Mouse (Mus musculus) left cerebral cortex, adult 2 months (tissue): Measurements from ENCODE around the gene Tnfaip8l1. TPM values are rescaled to one million over a fixed set of nuclear protein-coding genes. Genes with fewer than 3 reads are reported as not detected.

Experiments
- DNase-seq, 2 experiments: peaks; one replicate each; pipeline ENCODE4 v3.0.0; 2021 to 2022; ENCODE audit warnings: low spot score in 2 of 2, mixed read lengths in 1 of 2; ENCODE audit errors: extremely low spot score in 1 of 2
- H3K27ac ChIP-seq: fragments of 200-600 bp; 2 replicates; pipeline ENCODE4 v1.8.1; 2022
- H3K4me3 ChIP-seq: fragments of 200-600 bp; 2 replicates; pipeline ENCODE4 v1.8.1; 2022
- CTCF ChIP-seq: fragments of 200-600 bp; IDR thresholded peaks from 2 replicates; pipeline ENCODE4 v1.8.1; 2022; ENCODE audit warnings: antibody characterized with exemption, mild to moderate bottlenecking, moderate library complexity
- intact Hi-C: fragments of 180-260 bp; cut with DNase I; formaldehyde crosslinking; loops from one replicate; pipeline ENCODE4 v1.15.1; 2025
- total RNA-seq, 2 experiments: library from RNA; stranded (reverse); gene quantifications; 2 replicates each; pipeline ENCODE4 v1.2.3; 2021

Gene Tnfaip8l1
- total RNA-seq, 2 experiments from 2014 or later = 7.5 to 8.7 TPM

DNA sequence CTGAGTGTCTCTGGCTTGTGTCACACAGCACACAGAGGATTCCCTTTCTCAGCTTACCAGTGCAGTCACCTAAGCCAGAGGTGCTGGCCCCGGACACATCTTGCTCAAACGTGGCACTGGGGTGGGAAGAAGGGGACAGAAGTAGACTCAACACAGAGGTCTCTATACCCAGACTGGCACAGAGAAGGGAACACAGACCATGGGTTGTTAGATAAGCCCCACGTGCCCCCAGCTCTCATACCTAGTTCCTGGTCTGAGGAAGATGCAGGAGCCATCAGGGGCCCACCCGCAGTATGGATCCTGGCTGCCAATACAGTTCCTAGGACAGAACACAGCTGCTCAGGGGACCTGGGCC lies 37.0 kb upstream of the Tnfaip8l1 start:
- intact Hi-C loops = no loop called here
- no peak for TF ChIP-seq CTCF
- Histone ChIP-seq H3K27ac (no peak overlapping the region), H3K4me3 (no peak overlapping the region)
- DNase-seq = no peak

DNA sequence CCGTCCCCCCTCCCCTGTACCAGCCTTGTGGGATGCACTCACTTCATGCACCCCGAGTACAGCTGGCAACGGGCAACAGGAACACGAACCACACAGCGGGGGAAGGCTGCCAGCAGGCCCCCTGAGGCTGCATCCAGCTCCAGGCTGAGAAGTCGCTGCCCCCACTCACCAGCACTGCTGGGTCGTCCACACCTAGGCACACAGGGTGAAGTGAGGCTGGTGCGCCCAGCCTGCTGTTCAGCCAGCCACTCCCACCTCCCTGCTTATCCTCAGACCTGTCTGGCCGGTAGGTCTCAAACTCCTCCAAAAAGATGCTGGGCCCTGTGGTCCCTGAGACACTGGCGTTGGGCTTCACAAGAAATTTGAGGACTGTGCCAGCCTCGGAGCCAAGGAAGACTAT lies 36.1 kb upstream of the Tnfaip8l1 start:
- intact Hi-C loops = no loop called here
- H3K4me3 ChIP-seq = no peak overlapping the region
- no peak overlapping the region for H3K27ac ChIP-seq
- TF ChIP-seq CTCF = no peak
- no peak for DNase-seq

DNA sequence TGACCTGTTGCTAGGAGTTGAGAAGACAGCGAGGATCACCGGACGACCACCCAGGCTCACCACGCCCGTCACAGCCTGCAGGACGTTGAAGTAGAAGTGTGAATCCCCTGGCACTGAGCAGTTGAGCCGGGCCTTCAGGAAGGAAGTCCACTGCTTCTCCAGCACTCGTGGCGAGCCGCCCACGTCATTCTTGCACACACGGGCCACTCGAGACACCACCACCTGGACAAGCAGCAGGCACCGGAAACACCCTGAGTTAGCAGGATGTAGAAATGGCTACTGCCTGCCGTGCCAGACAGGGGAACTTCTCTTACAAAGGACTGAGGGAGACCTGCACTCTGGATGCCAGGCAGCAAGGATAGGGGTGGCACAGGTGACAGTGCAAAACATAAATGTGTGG lies 34.0 kb upstream of the Tnfaip8l1 start:
- Histone ChIP-seq H3K4me3 (no peak overlapping the region), H3K27ac (no peak overlapping the region)
- DNase-seq = no peak
- no peak for TF ChIP-seq CTCF
- intact Hi-C loops = no loop called here

DNA sequence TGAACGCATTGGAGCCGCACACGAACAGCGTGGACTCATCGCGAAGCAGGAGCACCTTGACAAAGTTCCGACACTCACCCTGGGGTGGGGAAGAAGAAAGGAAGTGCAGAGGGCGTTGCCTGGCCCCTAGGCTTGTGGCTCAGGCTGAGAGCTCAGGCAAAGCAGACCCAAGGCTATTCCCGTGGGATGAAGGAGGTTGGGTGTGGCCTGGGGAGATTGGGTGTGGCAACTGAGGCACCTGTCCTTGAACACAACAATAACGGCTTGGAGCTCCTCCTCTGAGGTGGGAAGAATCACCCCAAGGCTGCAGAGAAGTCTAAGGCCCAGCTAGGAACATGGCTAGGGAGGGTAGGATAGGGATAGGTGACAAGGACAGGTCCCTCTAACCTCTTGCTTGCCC lies 31.1 kb upstream of the Tnfaip8l1 start:
- no peak for TF ChIP-seq CTCF
- no peak overlapping the region for H3K27ac ChIP-seq
- H3K4me3 ChIP-seq = no peak overlapping the region
- intact Hi-C loops = loop anchor here (5.0 kb wide), 1 partner anchor 216 kb away; no protein-coding TSS in a partner anchor
- DNase-seq = no peak

DNA sequence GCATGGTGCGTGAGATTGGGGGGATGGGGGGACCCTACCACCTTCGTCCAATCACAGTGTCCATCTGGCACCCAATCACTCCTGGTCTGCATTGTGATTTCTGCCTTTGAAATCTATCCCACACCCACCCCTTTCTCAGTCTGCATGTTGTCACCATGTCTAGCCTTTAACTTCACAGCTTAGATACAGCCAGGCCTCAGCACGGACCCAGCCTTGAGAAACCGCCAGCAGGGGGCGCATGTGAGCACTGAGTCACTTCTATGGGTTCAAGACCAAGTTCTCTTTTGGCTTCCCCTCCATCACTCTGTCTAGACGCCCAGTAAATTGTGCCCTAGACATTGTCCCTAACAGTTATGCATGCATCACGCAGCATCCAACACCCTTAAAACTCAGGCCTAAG lies 30.5 kb upstream of the Tnfaip8l1 start:
- TF ChIP-seq CTCF = peak; percentile 81
- H3K4me3 ChIP-seq = no peak overlapping the region
- no peak overlapping the region for H3K27ac ChIP-seq
- DNase-seq = peak in 1 of 2 experiments; percentile 62
- intact Hi-C loops = loop anchor here (1.0 to 5.0 kb wide), 3 partner anchors 51 to 215 kb away; partner anchors contain the start of gene Mydgf

DNA sequence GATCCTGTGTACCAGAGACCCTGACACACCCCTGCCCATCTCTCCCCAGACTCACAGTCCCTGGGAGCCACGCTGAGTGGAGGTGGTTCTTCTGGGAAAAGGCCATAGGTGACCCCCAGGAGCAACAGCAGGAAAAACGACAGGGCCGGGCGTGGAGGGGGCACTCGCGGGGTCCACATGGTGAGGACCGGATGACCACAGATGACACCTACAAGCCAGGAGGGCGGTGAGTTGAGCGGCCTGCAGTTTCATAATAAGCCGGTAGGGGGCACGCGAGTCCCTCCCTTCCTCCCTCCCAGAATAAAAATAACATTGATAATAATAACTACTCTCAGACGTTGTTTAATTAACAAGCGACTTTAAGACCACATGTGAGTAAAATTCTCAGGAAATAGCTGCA lies 29.6 kb upstream of the Tnfaip8l1 start:
- peak; percentile 99 for TF ChIP-seq CTCF
- H3K4me3 ChIP-seq = peak overlapping the region; percentile 16; the same call in 1 of the 2 replicates
- peak in 1 of 2 experiments; percentile 65 for DNase-seq
- no peak overlapping the region; the same call in 1 of the 2 replicates for H3K27ac ChIP-seq
- intact Hi-C loops = loop anchor here (1.0 to 5.0 kb wide), 4 partner anchors 27 to 215 kb away; partner anchors contain the start of gene Mydgf

DNA sequence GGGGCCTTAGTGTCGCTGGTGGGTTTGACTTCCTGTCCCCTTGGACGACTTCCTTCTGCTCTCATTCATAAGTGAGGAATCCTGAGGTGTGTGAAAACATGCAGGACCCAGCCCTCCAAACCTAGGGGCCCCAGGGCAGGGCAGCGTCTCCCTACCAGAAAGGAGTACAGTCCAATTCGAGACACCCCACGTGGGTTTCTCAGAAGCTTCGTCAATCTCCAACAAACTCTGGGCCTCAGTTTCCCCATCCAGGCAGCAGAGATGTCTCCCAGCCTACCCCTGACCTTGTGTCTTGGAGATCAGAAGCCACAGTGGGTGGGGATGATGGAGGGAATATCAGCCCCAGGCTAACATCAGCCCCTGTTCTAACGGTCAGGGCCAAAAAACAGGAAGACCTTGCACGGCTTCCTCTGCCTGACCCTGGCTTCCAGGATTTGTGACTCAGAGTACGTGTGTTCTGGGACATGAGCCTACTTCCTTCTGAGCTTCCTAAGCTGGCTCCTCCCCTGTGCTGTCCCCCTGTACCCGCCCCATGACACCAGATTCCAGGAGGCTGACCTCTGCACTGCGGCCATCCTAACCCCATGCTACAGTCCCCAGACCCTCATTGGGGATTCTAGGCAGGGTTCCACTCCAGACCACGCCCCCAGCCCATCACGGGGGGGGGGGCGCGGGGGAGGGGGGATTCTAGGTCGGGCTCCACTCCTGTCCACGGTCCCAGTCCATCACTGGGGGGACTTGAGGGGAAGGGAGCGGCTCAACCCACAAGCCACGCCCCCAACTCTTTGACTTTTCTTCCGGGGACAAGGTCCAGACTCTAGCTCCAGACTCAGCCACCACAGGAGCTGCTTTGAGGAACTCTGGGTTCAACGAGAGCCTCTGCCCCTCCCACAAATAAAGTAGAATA lies 28.6 kb upstream of the Tnfaip8l1 start:
- TF ChIP-seq CTCF = no peak
- H3K4me3 ChIP-seq = peak overlapping the region; percentile 16
- intact Hi-C loops = loop anchor here (1.0 to 5.0 kb wide), 3 partner anchors 26 to 214 kb away; partner anchors contain the start of gene Mydgf
- peak overlapping the region; percentile 70 for H3K27ac ChIP-seq
- no peak for DNase-seq

DNA sequence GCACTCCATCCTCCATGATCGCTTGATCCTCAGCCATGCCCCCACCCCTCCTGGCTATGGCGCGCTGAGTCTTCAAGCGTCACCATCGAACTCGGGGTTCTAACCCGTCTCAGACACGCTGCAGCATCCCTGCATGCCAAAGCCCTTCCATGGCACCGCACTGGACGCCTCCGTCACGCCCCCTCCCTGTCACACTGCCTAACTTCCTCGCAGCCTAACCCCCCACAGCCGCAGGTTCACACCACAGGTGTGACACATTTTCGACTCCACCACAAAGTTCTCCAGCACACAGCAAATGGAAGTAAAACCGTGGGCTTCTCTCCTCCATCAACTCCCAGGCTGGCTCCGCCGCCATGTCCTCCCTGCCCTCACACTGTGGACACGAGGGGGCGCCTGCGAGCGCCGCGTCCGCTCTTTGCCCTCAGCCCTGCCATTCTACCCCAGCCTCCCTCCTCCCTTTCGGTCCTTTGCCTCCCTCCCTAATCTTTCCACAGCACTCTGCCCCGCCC lies 27.8 kb upstream of the Tnfaip8l1 start:
- Histone ChIP-seq H3K4me3 (peak overlapping the region; percentile 5), H3K27ac (peak overlapping the region; percentile 69)
- intact Hi-C loops = loop anchor here (5.0 kb wide), 1 partner anchor 213 kb away; no protein-coding TSS in a partner anchor
- peak; percentile 87 for TF ChIP-seq CTCF
- DNase-seq = peak in 1 of 2 experiments; percentile 62

DNA sequence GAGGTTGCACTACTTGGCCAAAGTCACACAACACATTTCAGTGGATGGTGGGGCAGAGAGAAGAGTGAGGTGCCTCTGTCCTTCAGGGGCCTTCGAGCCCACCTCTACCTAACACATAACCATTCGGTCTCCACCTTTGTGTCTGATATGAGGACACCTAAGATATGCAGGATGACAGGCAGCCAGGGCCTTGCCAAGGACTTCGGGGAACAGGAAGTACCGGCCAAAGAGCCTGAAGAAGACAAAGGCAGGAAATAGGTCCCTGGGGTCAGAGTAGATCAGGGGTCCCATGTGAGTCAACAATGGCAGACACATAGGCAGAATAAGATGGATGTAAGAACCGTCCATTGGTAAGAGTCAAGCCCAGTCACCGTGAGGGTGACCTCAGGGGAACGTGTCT lies 25.7 kb upstream of the Tnfaip8l1 start:
- no peak overlapping the region for H3K27ac ChIP-seq
- no peak for TF ChIP-seq CTCF
- H3K4me3 ChIP-seq = no peak overlapping the region
- intact Hi-C loops = no loop called here
- DNase-seq = no peak

DNA sequence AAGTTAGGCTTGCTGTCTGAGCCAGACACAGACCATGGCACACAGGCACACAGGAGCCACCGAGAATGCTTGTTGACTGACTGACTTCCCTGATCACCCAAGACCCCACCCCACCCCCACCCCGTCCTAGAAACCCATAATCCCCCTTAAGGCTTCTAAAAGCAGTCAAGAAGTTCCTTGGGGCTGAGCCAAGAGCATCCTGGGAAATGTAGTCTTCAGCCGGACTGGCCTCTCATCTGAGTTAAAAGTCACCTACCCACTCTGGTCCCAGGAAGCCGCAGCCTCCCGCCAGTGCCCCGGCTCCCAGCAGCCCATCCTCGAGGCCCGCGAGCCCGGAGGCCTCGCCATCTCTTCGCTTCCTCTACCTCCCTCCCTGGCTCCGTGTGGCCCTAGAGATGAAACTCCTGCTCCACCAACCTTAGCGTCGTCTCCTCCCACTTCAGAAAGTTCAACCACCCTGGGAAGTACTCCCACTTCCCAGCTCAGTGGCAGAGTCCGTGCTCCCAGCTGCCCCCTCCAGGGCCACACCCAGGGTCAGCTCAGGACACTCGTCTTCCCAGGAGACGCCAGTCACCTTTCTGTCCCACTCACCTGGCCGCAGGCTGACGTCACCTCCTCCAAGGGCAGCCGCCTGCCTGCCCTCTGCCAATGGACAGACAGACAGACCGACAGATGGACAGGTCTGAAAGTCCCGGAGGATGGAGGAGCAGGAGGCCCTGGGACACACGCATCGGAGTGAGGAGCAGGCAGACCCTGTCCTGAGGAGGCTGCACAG lies 24.3 kb upstream of the Tnfaip8l1 start:
- no peak overlapping the region for H3K27ac ChIP-seq
- intact Hi-C loops = no loop called here

DNA sequence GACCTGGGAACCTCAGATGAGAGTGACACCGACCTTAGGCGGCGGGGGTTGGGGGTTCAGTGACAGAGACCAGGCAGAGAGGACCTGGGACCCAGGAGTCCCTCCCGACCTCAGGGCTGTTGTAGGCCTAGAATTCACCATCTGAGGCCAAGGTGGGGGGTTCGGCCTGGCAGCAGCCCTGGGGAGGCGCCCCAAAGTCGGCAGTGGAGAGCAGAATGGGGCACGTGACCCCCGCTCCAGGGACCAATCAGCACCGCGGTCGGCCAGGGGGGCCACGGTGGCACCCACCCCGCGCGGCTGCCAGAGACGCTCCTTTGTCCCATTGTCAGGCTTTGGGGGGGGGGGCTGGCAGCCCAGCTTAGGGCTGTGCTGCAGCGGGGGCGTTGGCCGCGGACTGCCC lies 22.9 kb upstream of the Tnfaip8l1 start:
- intact Hi-C loops = no loop called here
- H3K4me3 ChIP-seq = peak overlapping the region; percentile 76
- H3K27ac ChIP-seq = peak overlapping the region; percentile 95
- DNase-seq = no peak
- TF ChIP-seq CTCF = no peak

More for the DNA sequence above, 24.3 kb upstream of the Tnfaip8l1 start:
- peak overlapping the region; percentile 76 for H3K4me3 ChIP-seq
- no peak for DNase-seq
- TF ChIP-seq CTCF = no peak
